Mouse (Mus musculus): Measurements from ENCODE around the gene Sfxn4. TPM values are rescaled to one million over a fixed set of nuclear protein-coding genes. Genes with fewer than 3 reads are reported as not detected.

Sfxn4 gene
- total RNA-seq, 2 experiments from 2014 or later = 2.5 to 2.7 TPM

GRCm38 (mm10) chr19:60845731-60846130, 15.5 kb downstream of the Sfxn4 start:
- intact Hi-C loops (cut with DNase I) = no loop called here
- no peak for DNase-seq

- no peak for DNase-seq
Observed at GRCm38 (mm10) chr19:60843324-60843723, 18.0 kb downstream of the Sfxn4 start.

GRCm38 (mm10) chr19:60837747-60838146, 23.5 kb downstream of the Sfxn4 start:
- peak; percentile 34 to 35 for DNase-seq

More at GRCm38 (mm10) chr19:60843324-60843723, 18.0 kb downstream of the Sfxn4 start:
- intact Hi-C loops (cut with DNase I) = no loop called here

GRCm38 (mm10) chr19:60818677-60819076, 42.6 kb downstream of the Sfxn4 start:
- no peak for DNase-seq
- intact Hi-C loops (cut with DNase I) = no loop called here

More at GRCm38 (mm10) chr19:60837747-60838146, 23.5 kb downstream of the Sfxn4 start:
- intact Hi-C loops (cut with DNase I) = no loop called here

- intact Hi-C loops (cut with DNase I) = no loop called here
- DNase-seq = no peak
Observed at GRCm38 (mm10) chr19:60813133-60813532, 48.1 kb downstream of the Sfxn4 start.

- intact Hi-C loops (cut with DNase I) = no loop called here
- DNase-seq = no peak
Observed at GRCm38 (mm10) chr19:60812036-60812389, 49.3 kb downstream of the Sfxn4 start.

- intact Hi-C loops (cut with DNase I) = loop anchor here (2.0 kb wide), 1 partner anchor 21 kb away; the partner anchor contains the start of gene Eif3a
- peak; percentile 81 to 90 for DNase-seq
Observed at GRCm38 (mm10) chr19:60811098-60812035, 49.9 kb downstream of the Sfxn4 start, which contains the start of gene Fam45a. Gene Fam45a (plus strand): TSS chr19:60811585.

GRCm38 (mm10) chr19:60809927-60810326, 51.4 kb downstream of the Sfxn4 start:
- intact Hi-C loops (cut with DNase I) = loop anchor here (2.0 kb wide), 1 partner anchor 19 kb away; the partner anchor contains the start of gene Eif3a

GRCm38 (mm10) chr19:60804903-60805302, 56.4 kb downstream of the Sfxn4 start:
- no peak for DNase-seq
- intact Hi-C loops (cut with DNase I) = no loop called here

More at GRCm38 (mm10) chr19:60809927-60810326, 51.4 kb downstream of the Sfxn4 start:
- no peak for DNase-seq

GRCm38 (mm10) chr19:60799867-60800569, 61.3 kb downstream of the Sfxn4 start:
- no peak for DNase-seq
- intact Hi-C loops (cut with DNase I) = no loop called here

GRCm38 (mm10) chr19:60797415-60797814, 63.9 kb downstream of the Sfxn4 start:
- intact Hi-C loops (cut with DNase I) = no loop called here
- DNase-seq = no peak

GRCm38 (mm10) chr19:60795244-60795643, 66.0 kb downstream of the Sfxn4 start:
- DNase-seq = no peak
- intact Hi-C loops (cut with DNase I) = no loop called here

GRCm38 (mm10) chr19:60793170-60793707, 68.0 kb downstream of the Sfxn4 start:
- intact Hi-C loops (cut with DNase I) = no loop called here
- DNase-seq = no peak

GRCm38 (mm10) chr19:60791164-60791563, 70.1 kb downstream of the Sfxn4 start:
- intact Hi-C loops (cut with DNase I) = loop anchor here (2.0 kb wide), 1 partner anchor 20 kb away; the partner anchor contains the start of gene Fam45a
- no peak for DNase-seq

- DNase-seq = peak; percentile 93
- intact Hi-C loops (cut with DNase I) = loop anchor here (2.0 kb wide), 1 partner anchor 20 kb away; the partner anchor contains the start of gene Fam45a
Observed at GRCm38 (mm10) chr19:60790551-60791161, 70.6 kb downstream of the Sfxn4 start, which contains the start of gene Eif3a. Gene Eif3a (minus strand): TSS chr19:60790658.

GRCm38 (mm10) chr19:60789919-60790506, 71.3 kb downstream of the Sfxn4 start:
- DNase-seq = peak; percentile 23 to 59
- intact Hi-C loops (cut with DNase I) = loop anchor here (2.0 kb wide), 1 partner anchor 21 kb away; the partner anchor contains the start of gene Fam45a

GRCm38 (mm10) chr19:60789452-60789851, 71.8 kb downstream of the Sfxn4 start:
- DNase-seq = no peak
- intact Hi-C loops (cut with DNase I) = no loop called here

- no peak for DNase-seq
- intact Hi-C loops (cut with DNase I) = no loop called here
Observed at GRCm38 (mm10) chr19:60788214-60788960, 72.9 kb downstream of the Sfxn4 start.
